Mouse (Mus musculus): ENCODE data around the gene Ska2.

The Ska2 gene

DNA sequence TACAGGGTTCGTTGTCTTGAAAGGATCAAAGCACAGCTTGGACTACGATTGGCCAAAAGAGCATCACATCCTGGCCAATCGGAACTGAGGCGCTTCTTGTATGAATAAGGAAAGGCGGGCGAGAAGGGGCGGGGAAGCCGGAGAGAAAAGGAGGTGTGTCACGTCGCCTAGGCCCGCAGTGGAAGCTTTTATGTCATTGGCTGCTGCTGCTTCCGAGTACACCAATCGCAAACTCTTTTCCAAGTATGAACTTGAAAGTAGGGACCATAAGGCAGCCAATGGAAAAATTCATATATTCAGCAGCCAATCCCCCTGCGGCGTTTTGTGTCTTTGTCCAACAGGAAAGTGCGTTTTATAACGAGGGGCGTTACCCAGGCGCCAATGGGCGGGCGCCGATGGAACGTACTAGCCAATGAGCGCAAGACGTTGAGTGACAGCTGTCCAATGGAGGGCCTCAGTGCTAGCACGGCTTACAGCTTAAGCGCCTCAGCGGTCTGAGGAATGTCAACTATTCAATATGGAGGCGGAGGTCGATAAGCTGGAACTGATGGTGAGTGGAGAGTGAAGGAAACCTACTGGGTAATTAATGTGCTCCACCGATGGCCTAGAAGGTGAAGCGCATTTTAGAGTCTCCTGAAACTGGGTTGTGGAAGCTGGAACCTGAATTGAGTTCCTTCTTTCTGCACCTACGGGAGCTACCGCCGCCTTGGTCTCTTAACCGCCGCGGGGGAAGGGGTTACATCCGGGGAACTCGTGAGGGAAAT is at the start of gene Ska2:
Gene Ska2, plus strand, starts transcription at position 480 of the 764 bp plus-strand sequence.
- peak; percentile 95 to 96 for DNase-seq (ENCODE audit: low spot score in 2 of 2)

- no peak for DNase-seq (ENCODE audit: low spot score in 2 of 2)
Measured at GRCm38 (mm10) chr11:87060410-87060809, 48.6 kb upstream of the Ska2 start.

- no peak for DNase-seq (ENCODE audit: low spot score in 2 of 2)
Measured at GRCm38 (mm10) chr11:87062087-87062486, 46.9 kb upstream of the Ska2 start.

GRCm38 (mm10) chr11:87073343-87073865 is 35.6 kb upstream of the Ska2 start:
- peak; percentile 62 to 78 for DNase-seq (ENCODE audit: low spot score in 2 of 2)

DNA sequence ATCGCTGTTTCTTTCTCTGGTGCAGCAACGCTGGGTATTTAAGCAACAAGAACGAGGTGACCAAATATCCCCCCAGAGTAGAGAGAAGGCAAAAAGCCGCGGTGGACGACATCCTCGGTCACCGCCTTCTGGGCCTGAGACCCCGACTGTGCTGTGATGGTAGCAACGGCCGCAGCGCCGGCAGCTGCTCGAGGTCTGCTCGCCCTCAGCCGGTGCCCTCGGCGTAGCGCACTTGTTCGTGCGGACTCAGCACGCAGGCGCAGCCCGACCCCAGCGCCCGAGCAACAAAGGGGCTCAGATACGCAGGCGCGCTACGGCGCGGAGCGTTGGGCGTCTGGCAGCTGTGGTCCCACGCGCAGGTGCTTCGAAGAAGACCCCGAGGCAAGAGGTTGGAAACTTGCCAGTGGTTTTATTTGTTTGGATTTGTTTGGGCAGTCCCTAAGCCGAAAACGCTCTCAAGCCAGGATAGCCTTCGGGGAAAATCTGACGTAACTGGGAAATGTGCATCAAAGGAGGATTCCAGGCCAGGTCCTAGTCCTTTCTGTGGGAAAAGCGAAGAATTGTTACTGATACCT is 35.1 kb upstream of the Ska2 start, which contains the start of gene Gdpd1:
Gene Gdpd1, minus strand, starts transcription at position 197 of the 575 bp plus-strand sequence.
- peak; percentile 84 to 92 for DNase-seq (ENCODE audit: low spot score in 2 of 2)

DNA sequence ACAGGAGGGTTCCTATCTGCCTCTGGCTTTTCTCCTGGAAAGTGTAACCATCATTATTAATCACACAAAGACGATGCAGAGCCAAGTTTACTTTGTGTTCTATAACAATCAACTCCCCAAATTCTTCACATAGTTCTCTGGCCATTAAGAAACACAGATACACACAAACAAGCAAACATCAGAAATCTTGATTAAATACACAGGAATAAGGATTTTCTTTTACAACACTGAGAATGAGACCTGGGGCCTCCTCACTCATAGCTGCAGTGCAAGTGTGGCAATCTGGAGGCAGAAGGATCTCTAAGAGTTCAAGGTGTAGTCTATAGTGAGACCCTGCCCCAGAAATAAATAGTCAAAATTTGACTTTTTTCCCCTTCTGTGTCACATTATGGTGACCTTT is 25.3 kb upstream of the Ska2 start:
- no peak for DNase-seq (ENCODE audit: low spot score in 2 of 2)

DNA sequence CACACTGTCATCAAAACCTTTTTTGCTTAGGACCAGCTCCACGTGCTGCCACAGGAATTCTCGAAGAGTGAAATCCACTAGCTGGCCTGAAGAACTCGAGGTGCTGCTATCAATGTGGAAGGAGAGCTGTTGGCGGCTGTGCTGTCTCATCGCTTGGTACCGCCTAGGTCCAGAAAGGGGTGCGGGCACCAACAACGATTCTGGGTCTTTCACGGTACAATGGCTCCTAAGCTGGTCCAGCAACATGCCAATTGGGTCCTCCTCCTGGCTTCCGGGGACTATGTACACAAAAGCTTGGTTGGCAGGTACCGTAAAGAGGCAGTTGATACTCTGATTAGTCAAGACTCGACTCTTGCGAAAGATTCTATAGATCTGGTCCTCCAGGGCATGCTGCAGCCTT is 23.6 kb upstream of the Ska2 start:
- DNase-seq (ENCODE audit: low spot score in 2 of 2), result no peak

- DNase-seq (ENCODE audit: low spot score in 2 of 2), result peak; percentile 80 to 89
Measured at GRCm38 (mm10) chr11:87086290-87086984, 22.6 kb upstream of the Ska2 start, which contains the start of gene Smg8. Gene Smg8 (minus strand): TSS chr11:87086774.

- no peak for DNase-seq (ENCODE audit: low spot score in 2 of 2)
Measured at GRCm38 (mm10) chr11:87087142-87087541, 21.9 kb upstream of the Ska2 start.

DNA sequence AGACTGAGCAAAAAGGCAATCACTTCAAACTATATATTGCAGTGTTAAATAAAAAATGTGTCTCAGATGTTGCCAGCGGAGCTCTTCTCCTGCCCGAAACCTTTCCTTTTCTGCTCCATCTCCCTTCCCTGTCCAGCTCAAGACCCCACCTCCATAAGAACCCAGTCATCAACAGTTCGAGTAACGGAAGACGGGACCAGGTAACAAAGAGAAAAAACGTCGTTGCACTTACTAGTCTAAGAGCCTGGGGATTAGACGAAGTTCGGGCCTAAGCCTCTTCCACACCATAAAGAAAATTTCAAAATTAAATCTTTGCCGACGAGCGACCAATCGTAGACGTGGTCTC is 652 bp upstream of the Ska2 start, which contains the start of gene Prr11:
Gene Prr11, minus strand, starts transcription at position 300 of the 346 bp plus-strand sequence.
- no peak for DNase-seq (ENCODE audit: low spot score in 2 of 2)

DNA sequence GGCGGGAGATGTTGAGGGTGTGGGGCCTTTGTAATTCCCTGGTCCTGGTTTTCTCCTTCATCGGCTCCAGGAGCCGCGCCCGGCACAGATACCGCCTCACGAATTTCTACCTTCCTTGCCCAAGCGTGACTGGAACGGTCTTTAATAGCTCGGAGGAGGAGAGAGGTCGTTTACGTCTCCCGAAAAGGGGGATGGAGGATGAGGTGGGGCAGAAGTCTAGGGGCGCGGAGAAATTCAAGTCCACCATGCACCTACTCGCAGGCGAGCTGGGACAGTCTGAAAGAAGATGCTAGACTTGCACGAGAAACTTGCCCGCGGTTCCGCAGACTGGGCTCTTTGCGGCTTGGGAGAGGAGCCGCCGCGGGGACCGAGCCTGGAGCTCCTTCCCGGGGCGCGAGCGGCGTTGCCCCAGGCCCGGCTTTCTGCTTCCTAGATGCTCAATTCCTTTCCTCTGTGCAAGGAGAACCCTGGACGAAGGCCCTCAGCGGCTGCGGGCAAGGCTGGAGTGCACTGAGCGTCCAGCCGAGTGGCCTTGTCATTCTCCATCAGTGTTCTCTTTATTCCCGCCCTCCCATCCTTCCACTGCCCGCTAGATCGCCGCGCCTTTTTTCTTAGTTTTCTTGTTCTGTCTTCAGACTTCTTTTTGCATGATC is 611 bp downstream of the Ska2 start:
- peak; percentile 41 to 76 for DNase-seq (ENCODE audit: low spot score in 2 of 2)

DNA sequence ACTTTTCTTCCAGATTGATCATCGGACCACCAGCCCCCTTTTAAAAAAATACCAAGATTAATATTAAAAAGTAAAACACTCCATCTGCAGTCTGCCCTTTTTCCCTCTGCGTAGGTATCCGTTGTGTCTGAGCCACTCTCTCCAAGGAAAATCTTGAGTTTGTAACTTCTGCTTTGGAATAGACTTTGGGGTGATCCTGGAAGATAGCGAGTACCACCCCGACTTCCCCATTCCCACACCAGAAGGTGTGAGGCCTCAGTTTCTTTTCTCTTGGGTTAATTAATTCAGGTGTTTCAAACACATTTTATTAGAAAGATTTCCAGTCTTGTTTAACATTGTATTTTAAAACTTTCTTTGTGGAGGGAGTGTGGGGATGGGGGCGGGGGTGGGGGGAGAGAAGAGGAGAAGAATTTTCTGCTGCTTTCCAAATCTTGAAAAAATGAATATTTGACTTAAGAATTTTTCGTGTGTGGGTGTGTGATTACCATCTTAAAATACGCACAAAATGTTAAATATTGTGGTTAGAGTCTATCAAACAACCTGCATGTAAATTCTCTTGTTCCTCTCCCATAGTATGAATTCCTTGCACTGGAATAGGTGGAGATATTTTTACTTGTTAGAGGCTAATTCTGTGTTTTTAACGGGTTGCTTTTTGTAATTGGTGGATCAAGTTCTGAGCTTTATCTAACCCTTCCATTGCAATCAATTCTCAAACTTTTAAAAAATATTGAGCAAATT is 1.3 kb downstream of the Ska2 start:
- no peak for DNase-seq (ENCODE audit: low spot score in 2 of 2)

DNA sequence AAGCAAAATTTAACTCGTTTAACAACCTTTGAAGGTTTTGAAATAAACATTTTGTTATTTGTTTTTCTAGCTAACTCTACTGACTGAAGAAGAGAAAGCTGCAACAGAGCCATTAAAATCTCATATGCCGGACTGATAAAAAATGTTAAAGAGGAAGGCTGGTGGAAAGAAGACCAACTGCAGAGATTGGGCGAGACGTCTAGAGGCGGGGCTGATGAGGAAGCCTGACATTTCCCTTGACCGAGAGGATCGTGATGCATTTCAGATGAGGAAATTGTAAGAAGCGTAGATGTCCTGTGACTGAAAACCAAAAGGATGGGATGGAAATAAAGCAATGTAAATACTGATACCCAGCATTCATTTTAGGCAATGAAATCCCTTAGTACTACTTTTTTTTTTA is 12.8 kb downstream of the Ska2 start:
- no peak for DNase-seq (ENCODE audit: low spot score in 2 of 2)

- DNase-seq (ENCODE audit: low spot score in 2 of 2), result no peak
Measured at GRCm38 (mm10) chr11:87125562-87125961, 16.5 kb downstream of the Ska2 start.

GRCm38 (mm10) chr11:87126281-87126823 is 17.3 kb downstream of the Ska2 start:
- no peak for DNase-seq (ENCODE audit: low spot score in 2 of 2)

- DNase-seq (ENCODE audit: low spot score in 2 of 2), result peak; percentile 83 to 92
Measured at GRCm38 (mm10) chr11:87126824-87127816, 18.1 kb downstream of the Ska2 start, which contains the start of gene Trim37. Gene Trim37 (plus strand): TSS chr11:87127077.

DNA sequence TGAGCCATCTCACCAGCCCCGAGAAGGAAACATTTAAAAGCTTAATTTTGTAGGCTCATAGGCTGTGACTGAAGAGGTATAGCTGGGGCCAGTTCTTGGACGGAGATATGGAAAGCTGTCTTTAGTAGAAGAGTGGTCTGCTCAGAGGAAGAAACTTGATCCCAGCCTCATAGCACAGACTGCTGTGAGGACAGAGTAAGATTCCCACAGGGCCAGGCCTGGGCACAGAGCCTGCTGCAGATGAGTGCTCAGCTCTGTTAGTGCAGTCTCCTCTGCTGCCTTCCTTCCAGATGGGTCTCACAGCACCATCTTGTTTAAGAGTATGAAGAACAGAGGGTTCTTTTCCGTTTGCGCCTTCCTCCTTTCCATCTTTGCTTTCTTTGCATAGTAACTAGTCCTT is 27.2 kb downstream of the Ska2 start:
- no peak for DNase-seq (ENCODE audit: low spot score in 2 of 2)

- DNase-seq (ENCODE audit: low spot score in 2 of 2), result no peak
Measured at GRCm38 (mm10) chr11:87158012-87158411, 49.0 kb downstream of the Ska2 start.

GRCm38 (mm10) chr11:87162687-87163086 is 53.7 kb downstream of the Ska2 start:
- DNase-seq (ENCODE audit: low spot score in 2 of 2), result no peak

- no peak for DNase-seq (ENCODE audit: low spot score in 2 of 2)
Measured at GRCm38 (mm10) chr11:87163751-87164150, 54.7 kb downstream of the Ska2 start.

Measured in spleen, postnatal 4 days (tissue).